Mouse (Mus musculus) lung, embryonic 14.5 days (tissue): ENCODE data around the gene Ndrg3. TPM values are rescaled to one million over a fixed set of nuclear protein-coding genes. Genes with fewer than 3 reads are reported as not detected.
"Not testable (repeated sequence)": the region's sequence is repeated elsewhere in the genome, so short reads cannot be mapped to it uniquely, and the experiment has no call there.

Source experiments
- ATAC-seq: fragments of 200-750 bp; cut with Nextera tagmentation; 2 replicates; pipeline ENCODE4 v1.8.0; 2017; ENCODE audit warnings: mild to moderate bottlenecking, moderate TSS enrichment, moderate library complexity; ENCODE audit not compliant: insufficient read depth
- DNase-seq: peaks from one replicate; pipeline ENCODE4 v3.0.0-alpha.2; 2015
- H3K27ac ChIP-seq: fragments of 300-500 bp; sonication (generic); 2 replicates; pipeline ENCODE4 v1.5.1; 2014; ENCODE audit warnings: low read depth, mild to moderate bottlenecking, moderate library complexity
- H3K27me3 ChIP-seq: fragments of 300-500 bp; sonication (generic); 2 replicates; pipeline ENCODE4 v1.6.1; 2014; ENCODE audit warnings: low read length, control low read depth; ENCODE audit not compliant: insufficient read depth
- H3K36me3 ChIP-seq: fragments of 300-500 bp; sonication (generic); 2 replicates; pipeline ENCODE4 v1.6.1; 2014; ENCODE audit warnings: control low read depth; ENCODE audit not compliant: insufficient read depth
- H3K4me1 ChIP-seq: fragments of 300-500 bp; sonication (generic); 2 replicates; pipeline ENCODE4 v1.6.1; 2014; ENCODE audit warnings: antibody characterized with exemption, control low read depth; ENCODE audit not compliant: insufficient read depth
- H3K4me2 ChIP-seq: fragments of 300-500 bp; sonication (generic); 2 replicates; pipeline ENCODE4 v1.6.1; 2014; ENCODE audit warnings: mild to moderate bottlenecking
- H3K4me3 ChIP-seq: fragments of 300-500 bp; sonication (generic); 2 replicates; pipeline ENCODE4 v1.5.1; 2014; ENCODE audit warnings: low read depth, low read length
- H3K9ac ChIP-seq: fragments of 300-500 bp; sonication (generic); 2 replicates; pipeline ENCODE4 v1.6.1; 2014
- H3K9me3 ChIP-seq: fragments of 300-500 bp; sonication (generic); 2 replicates; pipeline ENCODE4 v1.6.1; 2016; ENCODE audit warnings: low read depth, low read length, control low read depth
- CTCF ChIP-seq: IDR thresholded peaks from 2 replicates; pipeline ENCODE4 v1.5.1; 2016; ENCODE audit warnings: antibody characterized with exemption, low read depth
- WGBS: fragments of 180-500 bp; shearing (Covaris S2); extraction: QIAGEN DNeasy Blood & Tissue Kit; methylation state at CpG from one replicate; pipeline ENCODE4 v1.1.7; 2014; 5-methylcytosine and 5-hydroxymethylcytosine counted together
- polyA plus RNA-seq: library from polyadenylated mRNA; unstranded; fragments of >200 nt; fragmentation: Nextera tagmentation; extraction: Ambion mirVana; gene quantifications from 2 replicates; pipeline ENCODE4 v1.2.1, GENCODE M21; 2014

Ndrg3 gene
- polyA plus RNA-seq, 1 experiment from 2014 or later = 43.7 TPM

DNA sequence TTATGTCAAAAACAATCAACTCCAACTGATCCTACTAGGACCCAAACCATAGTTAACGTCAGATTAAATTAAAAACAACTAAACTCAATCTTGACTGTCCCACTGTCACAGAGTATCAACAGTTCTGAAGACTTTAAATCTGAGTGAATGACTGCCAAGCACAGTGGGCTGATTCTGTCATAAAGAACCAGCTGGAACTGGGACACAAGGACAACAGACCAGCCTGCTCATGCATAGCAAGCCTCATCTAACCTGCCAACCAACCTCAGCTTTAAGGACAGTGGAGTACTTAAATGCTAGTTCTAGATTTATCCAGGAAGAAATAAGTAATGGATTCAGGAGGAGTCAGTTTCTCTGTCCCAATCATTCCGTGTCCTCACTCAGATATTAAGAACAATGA is 34.8 kb downstream of the Ndrg3 start:
- TF ChIP-seq CTCF = no peak
- no peak overlapping the region for H3K4me2 ChIP-seq
- no peak overlapping the region for H3K27ac ChIP-seq
- no peaks in the 10 kb centered on the region for H3K4me1 ChIP-seq
- 81% methylated on average over 2 of the region's 2 CpGs for WGBS
- no peak overlapping the region for H3K4me3 ChIP-seq
- DNase-seq (no peak), ATAC-seq (no peak)
- no peaks in the 10 kb centered on the region for H3K36me3 ChIP-seq
- H3K9me3 ChIP-seq = no peaks in the 10 kb centered on the region
- H3K27me3 ChIP-seq = no peaks in the 10 kb centered on the region
- H3K9ac ChIP-seq = no peak overlapping the region

DNA sequence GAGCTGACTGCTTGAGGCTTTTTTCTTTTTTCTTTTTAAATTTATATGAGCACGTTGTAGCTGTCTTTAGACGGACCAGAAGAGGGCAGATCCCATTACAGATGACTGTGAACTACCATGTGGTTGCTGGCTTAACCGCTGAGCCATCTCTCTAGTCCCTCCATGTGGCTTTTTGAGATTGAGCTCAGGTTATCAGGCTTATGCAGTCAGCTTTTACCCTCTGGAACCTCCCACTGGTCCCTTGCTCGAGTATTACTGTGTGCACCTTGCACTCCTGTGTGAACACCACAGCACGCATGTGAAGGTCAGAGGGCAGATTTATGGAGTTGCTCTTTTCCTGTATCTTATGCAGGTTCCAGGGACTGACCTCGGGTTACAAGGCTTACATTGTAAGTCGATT is 35.5 kb downstream of the Ndrg3 start:
- ATAC-seq (no peak), DNase-seq (no peak)
- 72% methylated on average over 7 of the region's 7 CpGs for WGBS
- no peaks in the 10 kb centered on the region for H3K9me3 ChIP-seq
- TF ChIP-seq CTCF = no peak
- no peaks in the 10 kb centered on the region for H3K36me3 ChIP-seq
- no peak overlapping the region for H3K27ac ChIP-seq
- no peak overlapping the region for H3K4me2 ChIP-seq
- H3K27me3 ChIP-seq = no peaks in the 10 kb centered on the region
- H3K9ac ChIP-seq = no peak overlapping the region
- H3K4me1 ChIP-seq = no peaks in the 10 kb centered on the region
- H3K4me3 ChIP-seq = no peak overlapping the region

DNA sequence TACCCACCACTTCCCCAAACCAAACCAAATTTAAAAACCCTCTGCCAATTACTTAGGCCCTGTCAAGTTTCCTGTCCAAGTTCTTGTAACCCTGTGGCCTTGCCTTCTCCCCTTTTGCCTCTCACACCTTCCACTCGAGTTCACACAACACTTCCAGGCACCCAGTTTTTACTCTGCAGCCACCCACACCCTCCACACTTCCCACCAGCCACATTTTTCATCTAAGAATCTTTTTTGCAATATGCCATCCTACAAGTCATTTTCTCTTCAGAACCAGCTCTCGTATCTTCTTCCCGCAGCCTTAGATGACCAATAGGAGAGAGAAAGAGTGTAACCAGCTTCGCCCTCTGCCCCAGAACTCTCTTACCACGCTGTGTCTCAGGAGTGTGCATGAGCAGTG is 37.4 kb downstream of the Ndrg3 start:
- 84% methylated on average over 5 of the region's 5 CpGs for WGBS
- H3K9me3 ChIP-seq = no peaks in the 10 kb centered on the region
- H3K36me3 ChIP-seq = 0 out of 2 replicates have a peak, but pooled peaks cover under 1% of the 10 kb centered on the region
- H3K27me3 ChIP-seq = no peaks in the 10 kb centered on the region
- H3K4me1 ChIP-seq = no peaks in the 10 kb centered on the region
- ATAC-seq (no peak), DNase-seq (no peak)
- no peak overlapping the region for H3K4me2 ChIP-seq
- H3K9ac ChIP-seq = no peak overlapping the region
- TF ChIP-seq CTCF = no peak
- no peak overlapping the region for H3K4me3 ChIP-seq
- no peak overlapping the region for H3K27ac ChIP-seq

DNA sequence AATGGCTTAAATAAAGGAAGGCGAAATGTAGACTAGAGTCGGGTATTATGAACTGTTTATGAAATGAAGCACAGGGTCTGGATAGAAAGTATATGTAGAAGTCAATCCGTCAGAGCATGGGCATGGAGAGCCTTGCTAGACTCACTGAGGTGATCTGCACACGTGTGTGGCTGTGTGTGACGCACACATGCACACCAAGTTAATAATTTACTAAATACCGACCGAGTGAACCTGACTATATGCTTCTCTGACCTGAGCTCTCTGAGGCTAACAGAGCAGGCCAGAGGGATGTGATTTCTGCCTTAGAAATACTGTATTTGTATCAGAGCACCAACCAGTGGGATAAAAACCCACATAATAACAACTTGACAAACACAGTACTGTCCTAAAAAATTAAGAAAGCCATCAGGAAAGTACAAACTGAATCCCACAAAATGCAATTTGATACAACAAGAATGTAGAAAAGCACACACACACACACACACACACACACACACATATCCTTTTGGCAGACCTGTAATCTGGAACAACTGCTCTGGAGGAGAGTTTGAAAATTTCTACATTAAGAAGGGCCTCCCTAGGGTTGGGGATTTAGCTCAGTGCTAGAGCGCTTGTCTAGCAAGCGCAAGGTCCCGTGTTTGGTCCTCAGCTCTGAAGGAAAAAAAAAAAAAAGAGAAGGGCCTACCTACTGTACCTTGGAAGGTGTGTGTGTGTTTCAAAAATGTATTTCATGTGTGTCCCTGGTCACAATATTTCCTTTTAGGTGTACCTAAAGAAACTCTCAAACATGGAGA is 40.4 kb downstream of the Ndrg3 start:
- H3K9me3 ChIP-seq = no peaks in the 10 kb centered on the region
- H3K4me1 ChIP-seq = no peaks in the 10 kb centered on the region
- no peak for TF ChIP-seq CTCF
- no peaks in the 10 kb centered on the region for H3K27me3 ChIP-seq
- no peak overlapping the region for H3K27ac ChIP-seq
- H3K4me3 ChIP-seq = no peak overlapping the region
- no peak for ATAC-seq
- WGBS = 77% methylated on average over 10 of the region's 10 CpGs
- H3K36me3 ChIP-seq = 0 out of 2 replicates have a peak, but pooled peaks cover 3% of the 10 kb centered on the region
- DNase-seq = no peak
- no peak overlapping the region for H3K9ac ChIP-seq
- H3K4me2 ChIP-seq = no peak overlapping the region

DNA sequence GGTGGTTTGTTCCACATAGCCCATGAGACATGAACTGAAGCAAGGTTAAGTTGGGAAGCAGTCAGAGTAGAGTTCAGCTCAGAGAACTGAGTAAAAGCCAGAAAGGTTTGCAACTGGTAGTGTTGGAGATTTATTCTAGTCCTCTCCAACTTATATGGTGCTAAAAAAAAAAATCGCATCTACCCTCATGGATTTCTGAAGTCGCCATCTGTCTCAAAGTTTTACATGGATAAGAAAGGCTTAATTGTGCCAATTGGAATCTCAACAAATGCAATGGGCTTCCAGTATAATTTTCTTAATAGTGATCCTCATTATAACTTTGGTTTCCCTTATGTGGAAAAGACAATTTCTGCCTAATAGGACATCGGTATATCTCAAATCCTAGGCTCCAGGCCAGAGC is 41.0 kb downstream of the Ndrg3 start:
- DNase-seq (no peak), ATAC-seq (no peak)
- WGBS = 92% methylated on average over 3 of the region's 3 CpGs
- Histone ChIP-seq H3K9ac (no peak overlapping the region), H3K36me3 (0 out of 2 replicates have a peak, but pooled peaks cover 8% of the 10 kb centered on the region), H3K27me3 (no peaks in the 10 kb centered on the region), H3K4me2 (no peak overlapping the region), H3K4me3 (no peak overlapping the region), H3K27ac (no peak overlapping the region), H3K9me3 (no peaks in the 10 kb centered on the region), H3K4me1 (no peaks in the 10 kb centered on the region)
- no peak for TF ChIP-seq CTCF

DNA sequence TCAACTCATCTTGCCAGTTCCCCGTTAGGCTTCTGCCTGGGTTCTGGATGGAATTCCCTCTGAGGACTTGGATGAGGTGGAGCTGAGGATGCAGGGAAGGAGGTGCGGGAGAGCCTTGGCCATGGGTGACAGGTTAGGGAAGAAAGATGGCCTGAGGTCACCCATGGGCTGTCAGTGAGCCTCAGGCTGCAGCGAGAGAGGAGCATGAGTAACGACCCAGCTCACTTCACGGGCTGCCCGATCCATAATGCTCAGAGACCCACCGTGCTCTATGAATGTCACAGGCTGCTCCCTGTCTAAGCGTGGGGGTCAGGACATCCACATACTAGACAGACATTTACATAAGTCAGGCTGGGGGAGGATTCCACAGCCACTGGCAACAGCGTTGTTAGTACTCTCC is 50.3 kb downstream of the Ndrg3 start:
- H3K4me3 ChIP-seq, H3K9ac ChIP-seq, H3K4me2 ChIP-seq, H3K27ac ChIP-seq, H3K4me1 ChIP-seq, DNase-seq, H3K9me3 ChIP-seq, H3K27me3 ChIP-seq, ATAC-seq: not testable (repeated sequence)
- peaks cover 24% of the 10 kb centered on the region; the same call in 1 of the 2 replicates for H3K36me3 ChIP-seq
- WGBS = 57% methylated on average over 9 of the region's 9 CpGs

DNA sequence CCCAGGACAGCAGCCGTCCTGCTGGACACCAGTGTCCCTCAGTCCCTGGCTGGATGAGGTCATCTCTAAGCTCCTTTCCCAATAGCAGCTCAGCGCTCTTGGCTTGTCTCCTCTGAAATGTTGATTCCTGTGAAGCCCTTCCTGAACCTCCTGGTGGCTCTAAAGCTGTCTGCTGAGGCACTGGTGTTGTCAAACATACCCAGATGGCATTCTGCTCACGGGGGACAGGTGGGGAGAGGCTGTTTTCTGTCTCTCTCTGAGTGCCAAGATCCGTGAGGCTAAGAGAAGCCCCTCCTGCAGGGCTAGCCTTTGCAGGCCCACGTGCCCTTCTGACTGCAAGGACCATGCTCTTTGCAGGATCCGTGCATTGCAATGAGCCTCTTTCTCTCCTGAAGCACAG is 51.9 kb downstream of the Ndrg3 start:
- DNase-seq, H3K4me1 ChIP-seq, H3K9me3 ChIP-seq, H3K9ac ChIP-seq, ATAC-seq, H3K27me3 ChIP-seq, H3K4me3 ChIP-seq, H3K4me2 ChIP-seq, H3K27ac ChIP-seq: not testable (repeated sequence)
- 60% methylated on average over 6 of the region's 6 CpGs for WGBS
- peaks cover 20% of the 10 kb centered on the region; the same call in 1 of the 2 replicates for H3K36me3 ChIP-seq
